14 mouse cellular contexts compared by ENCODE assay signal in the genomic region with DNA sequence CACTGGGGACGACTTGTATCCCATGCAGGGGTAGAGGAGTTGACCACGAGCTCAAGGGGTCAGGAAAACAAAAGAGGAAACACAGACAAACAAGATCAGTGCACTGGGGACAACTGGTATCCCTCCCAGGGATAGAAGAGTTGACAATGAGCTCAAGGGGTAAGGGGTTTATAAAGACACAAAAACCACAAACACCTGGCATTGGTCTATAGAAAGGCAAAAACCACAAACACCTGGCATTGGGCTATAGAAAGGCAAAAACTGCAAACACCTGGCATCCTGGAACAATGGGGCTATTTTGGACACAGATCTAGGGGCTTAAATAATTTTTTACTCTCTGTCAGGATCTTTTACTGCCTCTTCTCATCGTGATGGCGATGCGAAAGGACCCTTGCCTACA. TPM values are rescaled to one million over a fixed set of nuclear protein-coding genes. Genes with fewer than 3 reads are reported as not detected.
"Had no signal": no experiment of that assay in that cellular context is flagged by ENCODE, and none has a peak within 500 bp of the region (broad histone marks: within the 10 kb centered on the region; RNA-seq: fewer than 3 reads in every experiment).

No protein-coding gene starts in this region.

RNA-seq across cellular contexts. Expression of a gene that starts 23.8 kb away (rescaled TPM):
- polyA plus RNA-seq: heart, embryonic 11.5 days; heart, embryonic 13.5 days; heart, embryonic 15.5 days; heart, postnatal 0 days; hindbrain, embryonic 11.5 days; hindbrain, embryonic 15.5 days; hindbrain, postnatal 0 days; intestine, embryonic 16.5 days; kidney, embryonic 15.5 days; kidney, postnatal 0 days; large intestine, adult 2 months; limb, embryonic 11.5 days; limb, embryonic 13.5 days; limb, embryonic 15.5 days had no signal
